Mouse (Mus musculus) left cerebral cortex, postnatal 25 days (tissue): ENCODE results near the gene Hax1. TPM values are rescaled to one million over a fixed set of nuclear protein-coding genes. Genes with fewer than 3 reads are reported as not detected.

Experiments used
- DNase-seq, 2 experiments: peaks; one replicate each; pipeline ENCODE4 v3.0.0; 2022; ENCODE audit warnings: low spot score in 2 of 2, mixed read lengths in 1 of 2
- intact Hi-C: fragments of 180-260 bp; cut with DNase I; formaldehyde crosslinking; loops from one replicate; pipeline ENCODE4 v1.15.1; 2025
- microRNA-seq, 2 experiments: library from miRNA; unstranded; fragments of <30 nt; microRNA quantifications; one replicate each; pipeline ENCODE4 v1.2.0; 2022
- total RNA-seq, 2 experiments: library from RNA; stranded (reverse); gene quantifications; 2 replicates each; pipeline ENCODE4 v1.2.3; 2021

Gene Hax1
- total RNA-seq, 2 experiments from 2014 or later: 99.7 to 104 TPM

DNA sequence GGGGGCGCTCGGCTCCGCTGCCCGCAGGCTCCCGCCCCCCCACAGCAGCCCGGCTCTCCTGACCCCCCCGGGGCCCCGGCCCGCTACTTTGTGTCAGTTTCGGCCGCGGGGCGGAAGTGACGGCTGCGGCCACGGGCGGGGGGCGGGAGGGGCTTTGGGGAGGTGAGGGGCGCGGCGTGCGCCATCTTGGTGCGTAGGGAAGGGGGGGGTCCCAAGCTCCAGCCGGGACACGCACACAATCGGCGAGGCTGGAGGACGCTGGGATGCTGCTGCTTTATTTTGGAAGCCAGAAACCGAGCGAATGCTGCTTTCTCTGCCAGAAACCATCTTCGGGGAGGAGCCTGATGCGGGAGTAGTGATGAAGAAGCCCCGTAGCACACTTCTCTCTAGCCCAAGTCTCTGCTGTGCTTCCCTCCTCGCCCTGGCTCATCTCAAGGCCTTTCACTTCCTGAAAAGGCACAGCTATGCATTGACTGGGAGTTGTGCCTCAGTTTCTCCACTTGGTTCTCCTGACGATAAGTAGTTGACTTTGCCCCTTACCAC, 35.3 kb downstream of the Hax1 start, which contains the start of gene Atp8b2:
Gene Atp8b2, minus strand, starts transcription at position 288 of the 543 bp plus-strand sequence.
- peak; percentile 68 to 72 for DNase-seq
- intact Hi-C loops: loop anchor here (2.0 to 5.0 kb wide), 3 partner anchors 36 to 641 kb away; partner anchors contain the start of genes Efna3 and Hax1

DNA sequence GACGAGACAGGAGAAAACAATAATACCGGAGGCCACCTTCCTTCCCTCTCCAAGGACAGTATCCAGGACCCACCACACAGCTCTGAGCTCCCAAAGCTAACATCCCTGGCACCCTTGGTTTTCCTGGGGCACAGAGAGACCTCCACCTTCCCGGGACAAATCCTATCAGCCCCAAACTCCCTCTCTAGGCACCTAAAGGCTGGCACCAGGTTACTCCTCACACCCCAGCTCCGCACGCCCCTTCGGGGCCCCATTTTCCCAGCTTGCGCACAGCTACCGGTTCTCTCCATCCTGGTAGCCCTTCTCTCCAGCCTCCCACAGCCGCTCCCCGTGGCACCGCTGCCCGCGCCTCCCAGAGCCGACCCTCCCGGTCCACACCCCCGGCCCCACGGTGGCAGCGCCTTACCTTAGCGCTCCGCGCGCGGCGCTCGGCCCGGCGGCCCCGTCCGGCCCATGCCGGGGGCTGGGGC, 35.8 kb downstream of the Hax1 start:
- intact Hi-C loops: loop anchor here (2.0 to 5.0 kb wide), 3 partner anchors 36 to 640 kb away; partner anchors contain the start of genes Efna3 and Hax1
- no peak for DNase-seq

DNA sequence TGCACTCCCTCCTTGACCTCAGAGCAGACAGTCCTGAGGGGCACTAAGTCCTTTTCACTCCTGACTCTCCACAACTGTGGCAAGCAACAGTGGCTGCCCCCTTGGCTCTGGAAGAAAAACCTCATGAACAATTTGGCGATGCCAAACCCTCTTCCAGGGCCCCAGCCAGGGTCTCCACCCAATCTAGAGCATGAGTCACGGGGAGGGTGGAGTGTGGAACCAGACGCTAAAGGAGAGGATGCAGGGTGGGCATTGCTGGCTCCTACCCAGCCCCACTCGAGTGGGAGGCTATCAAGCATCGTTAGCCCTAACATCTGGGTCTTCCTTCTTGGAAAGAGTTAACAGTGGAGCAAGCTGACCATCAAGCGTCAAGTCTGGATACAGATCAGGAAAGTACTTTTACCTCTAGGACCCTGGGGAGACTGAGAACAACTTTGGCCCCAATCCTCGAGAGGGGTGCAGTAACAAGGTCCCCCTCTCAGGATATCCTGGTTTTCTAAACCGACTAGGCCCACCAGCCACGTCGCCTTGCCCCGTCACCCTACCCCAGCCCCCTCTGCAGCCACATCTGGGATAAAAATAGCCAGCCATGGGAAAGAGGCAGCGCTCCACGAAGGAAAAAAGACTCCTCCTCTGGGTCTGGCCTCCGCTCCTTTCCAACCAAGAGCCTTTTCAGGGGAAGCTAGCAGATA, 36.4 kb downstream of the Hax1 start:
- peak in 1 of 2 experiments; percentile 28 for DNase-seq
- intact Hi-C loops: loop anchor here (2.0 to 5.0 kb wide), 3 partner anchors 37 to 640 kb away; partner anchors contain the start of genes Efna3 and Hax1

DNA sequence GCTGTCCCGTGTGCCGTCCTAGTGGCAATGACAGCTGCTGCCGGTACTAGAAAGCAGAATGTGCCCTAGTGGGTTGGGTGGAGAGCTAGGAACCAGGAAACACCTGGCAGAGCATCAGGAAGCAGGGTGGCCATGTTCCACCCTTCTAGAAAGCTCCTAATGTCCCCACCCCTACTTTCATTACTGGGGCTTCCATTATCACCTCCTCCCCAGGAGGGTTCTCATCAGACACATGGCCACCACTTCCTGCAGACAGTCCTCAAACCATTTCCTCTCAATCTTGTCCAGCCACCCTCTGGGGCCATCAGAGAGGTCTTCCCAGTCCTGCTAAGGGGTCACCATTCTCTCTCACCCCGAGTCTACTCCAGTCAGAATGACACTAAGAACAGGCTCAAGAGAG, 37.1 kb downstream of the Hax1 start:
- DNase-seq: no peak
- intact Hi-C loops: loop anchor here (2.0 to 5.0 kb wide), 2 partner anchors 91 to 639 kb away; partner anchors contain the start of genes Efna3 and Ubap2l

DNA sequence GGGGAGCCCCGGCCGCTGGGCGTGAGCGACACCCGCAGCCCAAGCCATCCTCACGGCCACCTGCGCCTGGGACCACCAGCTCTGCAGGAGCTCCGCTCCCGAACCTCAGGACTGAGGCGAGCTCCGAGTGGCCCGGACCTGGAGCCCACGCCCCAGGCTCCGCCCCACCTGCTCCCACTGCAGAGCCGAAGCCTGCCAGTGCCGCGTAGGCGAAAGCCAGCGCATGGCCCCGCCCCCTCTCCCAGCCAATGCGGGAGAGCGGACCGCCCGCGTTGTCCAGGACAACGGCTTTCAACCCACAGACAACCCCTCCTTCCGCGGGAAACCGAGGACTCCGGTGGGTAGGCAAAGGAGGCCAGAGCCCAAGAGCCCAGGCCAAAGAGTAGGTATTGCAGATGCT, 38.1 kb downstream of the Hax1 start:
- intact Hi-C loops: loop anchor here (2.0 to 5.0 kb wide), 2 partner anchors 92 to 638 kb away; partner anchors contain the start of genes Efna3 and Ubap2l
- DNase-seq: peak; percentile 96 to 98

DNA sequence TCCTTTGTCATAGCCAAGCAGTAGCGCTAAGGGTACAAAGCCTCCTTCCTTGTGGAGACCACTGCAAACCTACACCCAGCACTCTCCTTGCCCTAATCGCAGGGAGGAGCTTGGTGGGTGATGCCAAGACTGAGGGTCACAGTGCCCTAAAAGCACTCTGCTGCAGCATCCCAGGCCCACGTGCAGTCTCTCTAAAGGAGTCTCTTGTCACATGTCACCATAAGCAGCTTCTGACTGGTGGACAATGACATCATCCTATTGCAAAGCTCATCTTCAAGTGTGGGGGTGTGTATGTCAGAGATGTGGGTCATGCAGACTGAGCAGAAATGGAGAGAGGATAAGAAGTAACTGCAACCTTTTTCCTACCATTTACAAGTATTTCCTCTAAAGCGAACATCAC, 39.1 kb downstream of the Hax1 start:
- intact Hi-C loops: no loop called here
- peak; percentile 66 to 93 for DNase-seq

DNA sequence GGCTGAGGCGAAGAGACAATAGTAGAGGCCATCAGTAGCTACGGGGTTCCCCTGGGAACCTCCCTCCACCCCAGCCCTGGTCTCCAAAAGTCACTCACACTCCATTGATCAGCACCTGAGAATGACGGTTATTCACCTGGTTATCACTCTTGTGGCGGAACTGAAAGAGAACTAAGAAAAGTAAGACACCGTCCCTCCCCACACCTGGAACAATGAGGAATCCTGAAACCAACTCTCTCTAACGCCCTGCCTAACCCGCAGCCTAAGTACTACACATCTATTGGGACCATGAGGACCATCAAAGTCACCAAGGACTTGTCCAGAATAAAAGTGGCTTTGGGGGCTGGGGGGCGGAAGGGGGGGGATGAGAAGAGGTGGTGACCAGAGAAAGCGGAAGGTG, 40.7 kb downstream of the Hax1 start:
- intact Hi-C loops: no loop called here
- no peak for DNase-seq

DNA sequence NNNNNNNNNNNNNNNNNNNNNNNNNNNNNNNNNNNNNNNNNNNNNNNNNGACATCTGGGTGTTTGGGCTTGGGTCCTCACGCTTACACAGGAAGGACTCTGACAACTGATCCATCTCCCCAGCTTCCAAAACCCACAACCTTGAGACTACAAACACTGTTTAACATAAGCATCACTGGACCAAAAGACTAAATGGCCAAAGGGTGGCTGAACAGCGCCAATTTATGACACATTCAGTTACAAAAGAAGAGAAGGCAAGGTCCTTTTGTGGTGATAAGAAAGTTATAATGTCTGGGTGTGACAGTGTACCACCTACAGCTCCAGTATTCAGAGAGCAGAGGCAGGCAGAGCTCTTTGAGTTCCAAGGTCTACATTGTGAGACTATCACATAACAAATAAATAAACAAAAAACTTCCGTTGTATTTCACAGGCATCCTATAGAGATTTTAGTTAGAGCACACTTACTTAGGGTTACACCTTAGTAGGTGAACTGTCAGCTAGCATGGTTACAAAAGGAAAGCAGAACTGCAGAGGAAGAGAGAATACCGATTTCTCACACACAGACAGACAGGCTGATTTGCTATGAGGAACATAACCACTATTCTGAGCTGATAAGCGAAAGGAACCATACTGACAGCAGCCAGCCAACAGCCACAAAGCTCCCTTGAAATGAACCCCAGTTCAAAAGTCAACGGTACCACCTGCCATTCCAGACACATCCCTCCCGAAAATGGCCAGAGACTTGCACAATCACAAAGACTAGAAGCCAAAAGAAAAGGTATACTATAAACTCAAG, 42.2 kb downstream of the Hax1 start:
- no peak for DNase-seq
- intact Hi-C loops: no loop called here

DNA sequence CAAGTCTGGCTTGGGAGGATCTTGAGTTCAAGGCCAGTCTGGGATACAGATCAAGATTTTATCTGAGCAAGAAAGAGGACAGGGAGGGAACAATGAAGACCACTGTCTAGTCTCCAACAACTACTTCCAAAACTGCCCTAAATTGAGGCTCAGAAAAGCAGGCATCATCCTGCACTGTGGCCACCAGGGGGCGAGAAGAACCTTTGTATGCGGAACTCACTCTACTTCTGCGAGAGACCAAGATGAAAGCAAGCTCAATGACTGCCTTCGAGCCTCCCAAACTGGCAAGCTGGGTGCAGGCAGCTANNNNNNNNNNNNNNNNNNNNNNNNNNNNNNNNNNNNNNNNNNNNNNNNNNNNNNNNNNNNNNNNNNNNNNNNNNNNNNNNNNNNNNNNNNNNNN, 45.2 kb downstream of the Hax1 start:
- peak; percentile 78 to 84 for DNase-seq
- intact Hi-C loops: loop anchor here (1.0 kb wide), 1 partner anchor 11 kb away; no protein-coding TSS in a partner anchor

DNA sequence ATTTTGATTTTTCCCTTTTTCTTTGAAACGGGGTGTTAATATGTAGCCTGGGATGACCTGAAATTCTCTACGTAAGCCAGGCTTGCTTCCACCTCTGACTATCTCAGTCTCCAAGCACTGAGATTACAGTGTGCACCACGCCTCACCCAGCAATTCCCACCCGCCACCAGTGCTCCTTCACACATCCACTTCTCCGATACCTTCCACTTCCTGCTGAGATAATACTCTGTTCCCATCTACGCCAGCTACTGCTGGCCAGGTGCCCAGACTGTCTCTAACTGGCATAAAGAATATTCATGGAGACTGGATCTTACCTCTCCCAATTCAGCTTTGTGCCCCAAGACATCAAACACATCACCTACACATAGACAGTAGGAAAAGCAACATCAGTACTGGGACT, 49.9 kb downstream of the Hax1 start:
- peak; percentile 69 to 93 for DNase-seq
- intact Hi-C loops: no loop called here

DNA sequence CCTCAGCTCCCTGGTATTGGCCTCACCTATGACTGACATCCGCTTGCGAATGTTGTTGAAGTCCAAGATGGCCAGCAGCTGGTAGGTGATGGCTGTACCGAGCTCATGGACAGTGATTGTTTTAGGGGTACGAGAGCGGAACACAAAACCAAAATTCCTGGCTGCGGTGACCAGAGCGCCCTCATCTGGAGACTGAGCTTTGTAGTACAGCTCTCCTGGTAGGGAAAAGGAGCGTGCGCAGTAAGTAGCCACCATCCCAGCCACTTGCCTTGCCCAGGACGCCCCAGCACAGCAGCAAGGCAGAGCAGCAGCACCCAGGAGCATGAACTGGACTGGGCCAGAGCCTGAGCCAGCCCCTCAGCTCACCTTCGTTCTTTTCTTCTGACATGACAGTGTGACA, 50.6 kb downstream of the Hax1 start:
- intact Hi-C loops: no loop called here
- DNase-seq: no peak

Small RNA genes within 50 kb of the gene (microRNA-seq; reads per million reads assigned to microRNA genes)
- 0.34 to 0.50 reads per million in 2 experiments for gene Mir7669

Other genes with a start within 250 kb of the Hax1 start
- 10 to 100 TPM; 25.5 to 26.2 TPM for gene Chrnb2, start 234.1 kb downstream of the Hax1 start, total RNA-seq
- gene Ube2q1, start 225.2 kb downstream of the Hax1 start, total RNA-seq: 10 to 100 TPM; 87.1 to 89.9 TPM
- gene She, start 167.4 kb downstream of the Hax1 start, total RNA-seq: 1 to 10 TPM; 3.1 to 3.4 TPM
- 1 to 10 TPM; 4.7 to 5.0 TPM for gene Il6ra, start 85.6 kb downstream of the Hax1 start, total RNA-seq
- 100 to 1,000 TPM in 1 of 2 experiments, 10 to 100 TPM in 1; 93.5 to 110 TPM for gene Atp8b2, start 35.3 kb downstream of the Hax1 start, total RNA-seq
- gene 4933434E20Rik, start 52.9 kb upstream of the Hax1 start, total RNA-seq: 10 to 100 TPM; 84.3 to 87.2 TPM
- gene Ubap2l, start 53.8 kb upstream of the Hax1 start, total RNA-seq: 100 to 1,000 TPM; 182 to 205 TPM
- 100 to 1,000 TPM; 190 to 191 TPM for gene Tpm3, start 73.9 kb upstream of the Hax1 start, total RNA-seq
- under 1 TPM; 0.27 to 0.46 TPM for gene Nup210l, start 105.4 kb upstream of the Hax1 start, total RNA-seq
- gene Rps27, start 214.9 kb upstream of the Hax1 start, total RNA-seq: 100 to 1,000 TPM; 768 to 783 TPM
- gene Rab13, start 214.9 kb upstream of the Hax1 start, total RNA-seq: 1 to 10 TPM; 6.0 to 8.0 TPM
- gene Jtb, start 232.8 kb upstream of the Hax1 start, total RNA-seq: 10 to 100 TPM; 43.2 to 44.7 TPM
- not detected for gene Creb3l4, start 244.7 kb upstream of the Hax1 start, total RNA-seq
- 10 to 100 TPM; 47.7 to 48.8 TPM for gene Slc39a1, start 249.4 kb upstream of the Hax1 start, total RNA-seq